Mouse (Mus musculus) kidney, postnatal 14 days (tissue): ENCODE measurements around the gene Cox11.

Experiments
- DNase-seq: peaks from one replicate; pipeline ENCODE4 v3.0.0; 2022; ENCODE audit warnings: mixed read lengths

The Cox11 gene

DNA sequence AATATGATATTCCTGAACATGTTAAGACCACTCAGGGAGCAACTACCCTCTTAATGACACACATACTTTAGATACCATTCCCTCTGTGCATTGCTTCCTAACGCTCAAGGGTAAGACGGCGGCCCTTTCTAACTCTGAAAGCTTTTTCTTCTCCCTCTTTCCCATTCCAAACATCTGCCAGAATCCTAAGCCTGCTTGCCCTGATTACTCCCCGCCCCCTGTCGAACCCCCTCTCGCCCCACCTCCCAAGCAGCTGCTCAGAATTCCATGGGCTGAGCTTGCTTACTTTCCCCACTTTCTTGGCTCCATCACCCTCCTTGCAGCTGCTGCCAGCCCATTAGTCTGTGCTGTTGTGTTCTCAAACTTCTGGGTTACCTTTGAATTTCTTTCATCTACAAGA lies 27.2 kb downstream of the Cox11 start:
- DNase-seq = peak; percentile 47

DNA sequence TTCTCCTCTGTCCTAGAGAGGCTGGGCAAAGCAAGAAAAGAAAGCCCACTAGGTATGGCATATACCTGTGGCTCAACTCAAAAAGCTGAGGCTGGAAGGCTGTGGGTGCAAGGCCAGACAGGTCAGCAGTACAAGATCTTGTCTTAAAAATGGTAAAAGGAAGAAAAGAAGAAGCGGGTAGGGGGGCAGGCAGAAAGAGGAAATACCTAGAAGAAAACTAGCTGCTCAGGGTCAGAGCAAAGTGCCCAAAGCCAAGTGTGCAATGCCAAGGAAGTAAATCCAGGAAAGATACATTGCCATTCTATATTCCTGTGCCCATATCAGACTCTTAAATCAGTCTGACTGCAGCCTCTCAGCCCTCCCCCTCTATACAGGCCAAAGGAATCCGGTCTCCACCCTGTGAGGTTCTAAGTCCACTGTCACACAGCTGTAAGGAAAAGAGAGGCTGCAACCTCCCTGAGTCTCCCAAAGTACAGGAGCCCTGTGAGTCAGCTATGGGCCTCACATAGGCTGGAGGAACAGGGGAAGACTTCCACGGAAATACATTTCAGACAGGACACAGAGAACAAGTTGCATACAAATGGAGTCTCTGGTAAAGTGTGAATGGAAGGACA lies 28.3 kb downstream of the Cox11 start:
- DNase-seq = peak; percentile 5

DNA sequence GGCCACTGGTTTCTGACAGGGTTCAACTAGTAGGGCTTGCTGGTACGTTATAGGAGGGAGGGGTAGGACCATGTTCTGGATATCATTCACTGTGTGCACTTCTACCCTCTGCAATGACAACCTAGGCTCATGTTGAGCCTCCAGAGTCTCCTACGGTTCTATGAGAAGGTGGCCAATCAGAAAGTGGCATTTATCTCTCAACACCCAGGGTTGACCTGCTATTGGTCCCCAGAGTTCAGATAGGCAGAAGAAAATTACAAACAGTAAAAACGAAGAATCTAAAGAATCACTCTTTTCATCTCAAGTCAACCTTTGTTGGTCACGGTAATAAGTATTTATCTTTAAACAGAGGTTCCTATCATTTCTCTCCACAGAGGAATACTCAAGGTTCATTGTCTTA lies 28.9 kb downstream of the Cox11 start:
- no peak for DNase-seq

DNA sequence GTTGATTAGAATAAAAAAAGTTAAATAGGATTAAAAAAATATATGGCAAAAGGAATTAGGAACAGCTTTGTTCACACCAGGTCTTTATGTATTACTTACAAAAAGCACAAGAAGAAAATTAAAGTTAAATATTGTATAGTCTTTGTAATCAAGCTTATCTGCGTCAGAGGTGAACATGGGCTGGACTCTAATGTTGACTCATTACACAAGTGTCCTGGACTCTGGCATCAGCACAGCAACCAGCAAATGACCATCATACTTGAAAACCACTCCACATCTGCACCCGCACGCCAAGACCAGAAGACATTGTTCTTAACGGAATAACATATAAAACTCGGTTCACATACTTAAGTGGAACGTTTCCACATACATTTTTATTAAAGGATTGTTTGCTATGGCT lies 29.4 kb downstream of the Cox11 start:
- DNase-seq = no peak

DNA sequence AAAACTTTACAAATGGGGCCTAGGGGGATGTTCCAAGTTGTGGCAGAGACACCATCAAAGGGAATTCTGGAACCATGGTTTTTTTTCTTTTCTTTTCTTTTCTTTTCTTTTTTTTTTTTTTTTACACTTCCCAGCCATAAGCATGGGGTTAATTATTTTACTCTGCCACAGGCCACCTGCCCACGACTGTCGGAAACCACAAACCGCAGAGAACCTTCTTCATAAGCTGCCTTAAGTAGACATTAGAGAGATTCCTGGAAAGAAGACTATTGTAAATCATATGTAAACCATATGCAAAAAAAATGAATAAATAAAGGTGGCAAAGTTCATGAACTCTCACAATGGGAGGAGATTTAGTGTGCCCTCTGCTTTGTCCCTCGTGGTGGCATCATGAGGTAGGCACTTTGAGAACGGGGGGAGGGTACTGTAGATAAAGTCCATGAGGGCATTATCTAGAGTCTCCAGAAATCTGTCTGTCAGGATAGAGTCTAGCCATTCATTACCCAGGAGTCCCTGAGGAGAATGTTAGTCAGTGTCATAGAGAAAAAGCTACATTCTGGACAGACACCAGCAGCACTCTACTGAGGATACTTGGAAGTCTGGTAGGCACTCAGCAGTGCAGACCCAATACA lies 37.6 kb downstream of the Cox11 start:
- DNase-seq = no peak

DNA sequence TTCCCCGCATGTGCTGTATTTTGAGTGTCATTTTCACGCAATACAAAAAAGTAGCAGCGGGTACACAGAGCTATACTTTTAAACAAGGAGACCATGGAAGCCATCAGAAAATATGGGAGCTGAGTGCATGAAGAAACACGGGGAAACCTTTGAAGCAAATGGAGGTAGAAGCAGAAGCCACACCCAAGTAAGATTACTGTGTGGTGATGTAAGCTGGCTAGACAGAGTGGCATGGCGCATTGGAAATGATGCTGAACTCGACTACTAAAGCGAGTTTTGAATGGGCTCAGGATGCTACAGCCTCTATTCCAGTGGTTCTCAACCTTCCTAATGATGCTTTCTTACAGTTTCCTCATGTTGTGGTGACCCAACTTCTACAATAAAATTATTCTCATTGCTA lies 39.1 kb downstream of the Cox11 start:
- no peak for DNase-seq

DNA sequence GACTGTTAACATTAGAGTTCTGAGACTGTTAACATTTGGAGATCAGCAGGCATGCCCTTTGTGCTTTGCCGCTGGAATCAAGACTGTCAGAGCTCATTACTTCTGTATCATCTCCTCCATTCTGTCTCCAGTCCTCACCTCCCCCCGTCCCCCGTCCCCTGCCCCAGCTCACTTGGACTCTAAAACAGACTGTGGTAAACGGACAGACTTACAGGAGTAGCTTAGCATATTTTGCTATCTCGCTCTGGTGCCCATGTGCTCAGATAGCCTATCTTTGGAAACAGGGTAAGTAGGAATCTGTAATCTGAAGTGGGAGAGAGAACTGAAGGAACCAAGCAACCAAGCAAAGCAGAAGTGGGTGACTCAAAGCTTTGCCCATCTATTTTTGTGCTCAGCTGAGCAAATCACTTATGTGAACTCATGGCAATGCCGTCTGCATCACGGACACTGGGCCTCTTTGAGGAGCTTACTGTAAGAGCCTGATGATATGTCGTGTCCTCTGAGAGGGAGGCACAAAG lies 39.9 kb downstream of the Cox11 start:
- DNase-seq = no peak

DNA sequence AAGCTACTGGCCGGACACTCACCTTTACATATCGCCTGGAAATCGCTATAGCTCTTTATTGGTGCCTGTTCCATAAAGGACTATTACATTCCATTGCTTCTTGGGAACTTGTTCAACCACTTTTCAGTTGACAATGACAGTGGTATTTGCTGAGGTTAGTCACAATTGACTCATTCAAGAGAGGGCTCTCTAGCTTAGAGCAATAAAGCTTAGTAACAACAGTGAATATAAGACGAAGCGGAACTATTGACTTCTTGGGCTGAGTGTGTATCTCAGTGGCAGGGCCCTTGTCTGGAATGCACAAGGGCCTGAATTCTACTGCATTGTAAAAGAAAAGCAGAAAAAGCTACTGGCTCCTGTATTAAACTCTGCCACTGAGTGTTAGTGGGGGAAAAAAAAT lies 40.6 kb downstream of the Cox11 start:
- no peak for DNase-seq

DNA sequence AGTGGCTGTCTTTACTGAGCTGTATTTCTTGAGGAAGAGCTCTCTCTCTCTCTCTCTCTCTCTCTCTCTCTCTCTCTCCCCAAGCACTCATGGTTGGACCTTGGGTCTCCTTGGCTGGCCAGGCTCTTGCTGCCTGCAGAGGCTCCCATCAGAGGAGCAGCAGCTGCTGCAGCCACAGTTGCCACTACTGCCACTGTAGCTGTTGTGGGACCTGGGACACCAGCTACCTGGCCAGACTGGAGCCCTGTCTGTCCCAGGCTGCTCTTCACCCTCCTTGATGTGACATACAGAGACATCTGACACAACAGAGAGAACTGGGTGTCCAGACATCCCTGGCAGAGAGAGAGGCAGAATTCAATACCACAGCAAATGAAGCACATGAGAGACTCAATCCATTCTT lies 43.2 kb downstream of the Cox11 start:
- DNase-seq = no peak

DNA sequence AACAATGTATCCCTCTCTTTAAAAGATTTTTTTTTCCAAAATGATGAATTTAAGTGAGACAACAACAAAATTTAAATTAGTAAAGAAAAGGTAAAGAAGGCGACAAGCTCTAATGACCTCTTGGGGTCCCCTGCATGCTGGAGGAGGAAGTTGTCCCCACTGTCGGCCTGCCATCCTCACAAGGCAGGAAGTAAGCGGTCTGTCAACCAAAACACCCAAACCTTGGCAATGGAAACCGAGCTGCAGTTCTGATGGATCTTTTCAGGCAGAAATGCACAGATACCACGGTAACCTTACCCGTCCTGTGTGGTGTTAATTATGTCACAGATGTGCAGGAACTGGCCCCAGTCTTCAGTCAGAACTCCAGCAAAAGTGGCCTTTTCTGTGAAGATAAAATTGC lies 46.8 kb downstream of the Cox11 start:
- DNase-seq = no peak

DNA sequence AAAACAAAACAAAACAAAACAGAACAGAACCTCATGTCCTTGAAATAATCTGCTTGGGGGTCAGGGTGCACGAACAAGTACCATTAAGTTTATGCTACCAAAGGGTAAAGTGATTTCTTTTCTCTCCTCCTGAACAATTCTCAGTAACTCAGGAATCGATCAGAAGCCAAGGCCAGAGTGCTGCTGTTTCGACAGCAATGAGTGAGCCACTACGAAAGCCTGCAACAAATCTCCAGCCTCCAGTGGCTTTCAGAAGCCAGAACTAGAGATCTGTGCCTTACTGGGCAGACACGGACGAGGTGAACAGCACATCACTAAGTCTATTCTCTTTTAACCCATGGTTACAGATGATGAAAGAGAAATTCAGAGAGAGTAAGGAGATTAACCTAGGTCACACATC lies 47.2 kb downstream of the Cox11 start:
- DNase-seq = no peak

DNA sequence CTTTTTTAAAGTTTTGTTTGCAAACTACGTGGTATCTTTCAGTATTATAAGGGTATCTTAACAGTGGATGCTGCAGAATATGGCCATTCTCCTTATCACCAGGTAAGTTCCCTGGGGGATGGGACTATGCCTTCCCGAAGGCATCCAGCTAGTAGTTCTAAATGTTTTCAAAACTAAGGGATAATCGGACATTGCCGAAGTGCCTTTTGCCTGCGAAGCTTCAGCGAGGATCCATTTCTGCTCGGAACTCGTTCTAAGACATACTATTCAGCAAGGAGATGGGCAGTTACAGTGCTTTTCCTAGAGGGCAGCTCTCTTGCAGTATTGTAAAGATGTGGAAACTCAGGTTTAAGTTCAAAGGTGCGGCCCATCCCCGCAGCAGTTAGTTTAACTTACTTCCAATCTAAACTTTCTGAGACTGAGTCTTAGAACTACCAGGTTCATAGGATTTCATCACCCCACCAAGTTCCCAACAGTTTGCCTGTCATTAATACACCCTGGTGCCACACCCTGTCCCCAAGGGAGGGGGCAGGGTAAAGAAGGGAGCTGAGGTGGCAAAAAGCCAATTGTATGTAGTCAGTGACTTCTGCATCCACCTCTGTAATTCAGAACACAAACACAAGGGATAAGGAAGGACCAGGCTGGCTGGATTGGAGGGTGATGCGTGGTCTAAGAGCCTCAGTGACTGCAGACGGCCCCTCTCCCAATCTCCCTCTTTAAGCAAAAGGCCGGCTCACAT lies 48.5 kb downstream of the Cox11 start:
- no peak for DNase-seq

DNA sequence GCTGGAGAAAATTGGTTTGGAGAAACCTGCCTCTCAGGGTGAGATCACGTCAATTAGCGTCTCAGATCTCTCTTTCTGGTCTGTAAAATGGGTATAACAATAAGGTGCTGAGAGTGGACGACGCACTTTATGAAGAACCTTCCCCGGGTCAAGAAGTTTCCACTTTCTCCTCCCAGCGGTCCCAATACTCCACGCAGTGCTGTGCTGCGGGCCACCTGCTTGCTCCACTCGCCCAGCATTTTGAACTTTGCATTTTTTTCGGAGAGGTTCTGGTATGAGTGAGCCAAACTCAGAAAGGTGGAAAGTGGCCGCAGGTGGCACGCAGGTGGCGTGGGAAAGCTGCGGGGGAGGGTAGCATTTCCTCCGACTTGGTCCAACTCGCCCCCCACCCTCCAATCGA lies 49.1 kb downstream of the Cox11 start:
- DNase-seq = no peak

DNA sequence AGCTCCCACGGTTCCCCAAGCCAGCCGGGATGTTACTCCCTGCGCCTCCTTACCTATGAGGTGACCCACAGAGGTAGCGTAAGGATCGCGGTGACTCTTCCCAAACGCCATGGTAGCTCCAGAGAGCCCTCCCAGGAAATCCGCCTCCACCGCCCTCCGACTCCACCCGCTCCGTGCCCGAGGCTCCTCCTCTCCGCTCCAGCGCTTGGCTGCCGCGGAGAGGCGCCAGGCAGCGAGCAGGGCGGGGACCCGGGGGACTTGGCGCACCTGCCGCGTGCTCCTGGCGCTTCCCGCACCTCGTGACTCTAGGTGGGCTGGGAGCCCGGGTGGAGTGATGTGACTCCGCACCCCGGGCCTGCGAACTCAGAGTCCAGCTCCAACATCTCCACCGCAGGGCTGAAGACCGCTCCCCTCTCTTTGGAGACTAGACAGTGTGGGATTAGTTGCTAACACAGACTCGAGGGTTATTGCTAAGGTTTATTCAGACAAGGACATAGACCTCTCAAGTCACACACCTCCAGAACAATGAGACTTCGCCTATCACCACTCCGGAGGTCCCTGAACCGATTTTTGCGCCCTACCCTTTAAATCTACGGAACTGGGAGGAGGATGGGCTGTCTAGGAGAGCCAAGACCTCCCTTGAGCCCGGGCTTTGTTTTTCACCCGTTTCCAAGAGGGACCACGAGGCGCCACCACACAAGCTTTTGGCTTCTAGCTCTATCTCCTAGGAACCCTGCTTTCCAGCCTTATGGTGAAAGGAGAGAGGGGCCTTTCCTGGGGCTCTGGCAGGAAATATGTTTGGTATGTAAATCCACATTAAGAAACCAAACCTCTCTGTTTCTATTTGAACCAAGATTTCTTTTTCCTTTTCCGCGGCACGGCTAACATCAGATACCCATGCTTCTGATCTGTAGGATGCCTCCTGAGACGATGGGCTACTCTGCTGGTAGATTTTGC lies 49.8 kb downstream of the Cox11 start, which contains the start of gene Tom1l1:
Gene Tom1l1 (minus strand): TSS at position 907 of the 957 bp plus-strand sequence.
- DNase-seq = peak; percentile 84

DNA sequence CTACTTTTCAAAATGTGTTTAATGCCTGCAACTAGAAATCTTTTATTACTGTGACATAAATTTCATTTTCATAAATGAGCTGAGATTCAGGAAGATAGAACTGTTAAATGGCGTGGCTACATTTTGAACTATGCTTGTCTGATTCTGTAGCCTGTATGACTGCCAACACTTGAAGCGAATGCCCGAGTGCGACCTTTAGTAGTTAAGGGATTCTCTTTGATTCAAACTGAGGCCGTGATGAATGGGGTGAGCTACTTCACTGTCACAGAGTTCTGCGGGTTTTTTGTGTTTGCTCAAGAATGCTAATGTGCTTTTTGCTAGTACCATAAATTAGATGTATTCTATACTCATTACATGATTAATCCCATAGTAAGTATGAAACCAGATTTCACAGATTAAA lies 52.4 kb downstream of the Cox11 start:
- DNase-seq = no peak

DNA sequence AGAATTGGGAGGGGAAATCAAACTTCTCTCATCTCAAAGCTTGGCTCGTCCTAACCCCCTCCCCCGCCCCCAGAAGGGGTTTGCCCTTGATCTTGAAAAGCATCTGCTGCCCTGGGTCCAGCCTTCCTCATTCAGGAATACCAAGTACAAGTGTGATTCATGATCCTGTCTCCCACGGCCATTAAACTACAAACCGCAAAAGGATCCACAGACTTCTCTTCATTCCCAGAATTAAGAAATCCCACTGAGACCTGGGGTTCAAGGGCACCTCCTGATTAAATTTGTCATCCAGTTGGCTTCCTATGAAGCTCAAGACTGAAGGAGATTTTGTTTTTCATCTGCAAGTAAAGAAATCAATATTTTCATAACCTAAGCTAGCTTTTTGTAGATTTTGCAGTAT lies 56.2 kb downstream of the Cox11 start:
- DNase-seq = no peak
